Mouse (Mus musculus): ENCODE results near the gene Coq5.

DNA sequence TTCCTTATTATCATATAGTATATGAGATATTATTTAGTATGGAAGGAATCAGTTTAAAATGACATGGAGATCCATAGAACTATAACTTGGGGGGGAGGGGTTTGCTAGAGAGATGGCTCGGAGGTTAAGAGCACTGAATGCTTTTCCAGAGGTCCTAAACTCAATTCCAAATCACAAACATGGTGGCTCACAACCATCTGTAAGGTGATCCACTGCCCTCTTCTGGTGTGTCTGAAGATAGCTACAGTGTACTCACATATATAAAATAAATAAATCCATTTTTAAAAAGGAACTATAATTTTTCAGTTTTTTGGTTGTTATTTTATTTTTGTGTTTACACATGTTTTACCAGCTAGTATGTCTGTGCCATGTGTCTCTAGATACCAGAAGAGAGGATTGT lies 5.1 kb upstream of the Coq5 start:
- TF ChIP-seq CTCF (IDR thresholded peaks at IDR 0.05; ENCODE audit: low read depth, low read length) (no peak), GATA1 (IDR thresholded peaks at IDR 0.05; ENCODE audit: borderline replicate concordance, low read length) (no peak), TAL1 (conservative IDR thresholded peaks at IDR 0.05; ENCODE audit: low read depth, low read length) (no peak), GATA2 (IDR thresholded peaks at IDR 0.05; ENCODE audit: borderline replicate concordance, low read depth, low read length) (no peak), POLR2AphosphoS5 (IDR thresholded peaks at IDR 0.05; ENCODE audit: insufficient replicate concordance, low read depth, low read length) (no peak)
